Mouse (Mus musculus) urinary bladder, postnatal 25 days (tissue): ENCODE measurements around the gene Grin2b.
"Not testable (repeated sequence)": the region's sequence is repeated elsewhere in the genome, so short reads cannot be mapped to it uniquely, and the experiment has no call there.

ENCODE experiments used
- DNase-seq: peaks from one replicate; pipeline ENCODE4 v3.0.0; 2022; ENCODE audit warnings: low spot score

Gene Grin2b

GRCm38 (mm10) chr6:135798202-135798992 lies 374.9 kb downstream of the Grin2b start:
- DNase-seq = no peak

- DNase-seq = no peak
Observed at GRCm38 (mm10) chr6:135797371-135798033, 375.8 kb downstream of the Grin2b start.

GRCm38 (mm10) chr6:135796911-135797310 lies 376.4 kb downstream of the Grin2b start:
- no peak for DNase-seq

- DNase-seq = no peak
Observed at GRCm38 (mm10) chr6:135791412-135791811, 381.9 kb downstream of the Grin2b start.

GRCm38 (mm10) chr6:135789603-135790170 lies 383.6 kb downstream of the Grin2b start:
- no peak for DNase-seq

- no peak for DNase-seq
Observed at GRCm38 (mm10) chr6:135774670-135775069, 398.6 kb downstream of the Grin2b start.

GRCm38 (mm10) chr6:135767572-135767971 lies 405.7 kb downstream of the Grin2b start:
- no peak for DNase-seq

- no peak for DNase-seq
Observed at GRCm38 (mm10) chr6:135758735-135759134, 414.6 kb downstream of the Grin2b start.

- DNase-seq = no peak
Observed at GRCm38 (mm10) chr6:135756075-135756474, 417.2 kb downstream of the Grin2b start.

- no peak for DNase-seq
Observed at GRCm38 (mm10) chr6:135748412-135749076, 424.8 kb downstream of the Grin2b start.

- DNase-seq = no peak
Observed at GRCm38 (mm10) chr6:135745606-135746005, 427.7 kb downstream of the Grin2b start.

- DNase-seq = no peak
Observed at GRCm38 (mm10) chr6:135734227-135734732, 439.0 kb downstream of the Grin2b start.

GRCm38 (mm10) chr6:135727106-135727505 lies 446.2 kb downstream of the Grin2b start:
- no peak for DNase-seq

GRCm38 (mm10) chr6:135721706-135722105 lies 451.6 kb downstream of the Grin2b start:
- no peak for DNase-seq

GRCm38 (mm10) chr6:135714906-135715305 lies 458.4 kb downstream of the Grin2b start:
- DNase-seq = no peak

GRCm38 (mm10) chr6:135714236-135714635 lies 459.1 kb downstream of the Grin2b start:
- no peak for DNase-seq

GRCm38 (mm10) chr6:135713716-135714115 lies 459.6 kb downstream of the Grin2b start:
- no peak for DNase-seq

GRCm38 (mm10) chr6:135706850-135707522 lies 466.3 kb downstream of the Grin2b start:
- DNase-seq = not testable (repeated sequence)

GRCm38 (mm10) chr6:135703655-135704054 lies 469.7 kb downstream of the Grin2b start:
- DNase-seq = no peak

- no peak for DNase-seq
Observed at GRCm38 (mm10) chr6:135701361-135701760, 471.9 kb downstream of the Grin2b start.

GRCm38 (mm10) chr6:135700717-135701345 lies 472.5 kb downstream of the Grin2b start:
- no peak for DNase-seq
